Comparison of ENCODE assay signal across 11 mouse cellular contexts in the genomic region with DNA sequence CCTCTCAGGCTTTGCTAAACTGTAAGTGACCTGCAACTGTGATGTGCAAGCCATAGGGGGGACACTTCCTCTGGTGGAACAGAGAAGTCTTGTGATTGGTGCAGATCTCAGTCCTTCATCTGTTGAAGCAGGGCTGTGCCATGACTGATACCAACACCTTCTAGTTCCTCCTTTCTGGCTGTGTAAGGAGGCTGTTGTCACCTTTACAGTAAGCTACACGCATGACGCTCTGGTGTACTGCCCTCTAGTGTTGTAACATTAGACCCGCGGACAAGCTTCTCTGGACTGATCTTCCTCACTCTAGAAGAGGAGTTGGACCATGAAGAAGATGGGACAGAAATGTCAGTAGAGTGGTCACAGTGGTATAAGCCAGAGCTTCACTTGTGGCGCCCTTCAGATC. TPM values are rescaled to one million over a fixed set of nuclear protein-coding genes. Genes with fewer than 3 reads are reported as not detected.
DNase-seq lines count a peak whose midpoint lies in the region; ATAC-seq and TF ChIP-seq lines count a peak whose summit lies in the region.
"Had no signal": no experiment of that assay in that cellular context is flagged by ENCODE, and none has a peak within 500 bp of the region (broad histone marks: within the 10 kb centered on the region; RNA-seq: fewer than 3 reads in every experiment).

No protein-coding gene starts in this region.

- no peak overlapping the region for H3K4me3 ChIP-seq in lung, embryonic 14.5 days (ENCODE audit: low read depth, low read length)
- no peak overlapping the region for H3K4me3 ChIP-seq in kidney, postnatal 0 days (replicated peaks; ENCODE audit: low read depth, low read length)
- H3K4me3 ChIP-seq: embryonic facial prominence, embryonic 12.5 days; hindbrain, embryonic 10.5 days; megakaryocyte, embryonic 14.5 days had no signal

- 43% methylated on average over 5 of the region's 5 CpGs for WGBS in lung, embryonic 14.5 days
- 59% methylated on average over 5 of the region's 5 CpGs for WGBS in kidney, postnatal 0 days

- H3K9ac ChIP-seq in lung, embryonic 14.5 days: no peak overlapping the region
- no peak overlapping the region for H3K9ac ChIP-seq in kidney, postnatal 0 days (ENCODE audit: low read depth, low read length)
- H3K9ac ChIP-seq: embryonic facial prominence, embryonic 12.5 days had no signal

- no peak overlapping the region for H3K4me2 ChIP-seq in lung, embryonic 14.5 days
- no peak overlapping the region for H3K4me2 ChIP-seq in kidney, postnatal 0 days (ENCODE audit: low read length)
- H3K4me2 ChIP-seq: embryonic facial prominence, embryonic 12.5 days had no signal

- peak; percentile 14 for DNase-seq in adrenal gland, adult 2 months
- no peak for DNase-seq in adrenal gland, adult 8-10 months
- peak; percentile 45 for DNase-seq in lung, embryonic 14.5 days
- no peak for DNase-seq in lung, postnatal 4 days
- DNase-seq in kidney, postnatal 0 days (ENCODE audit: low spot score): peak; percentile 28
- peak; percentile 64 for DNase-seq in splenic B cell, adult 2 months (ENCODE audit: low read depth, low spot score)
- DNase-seq in layer of hippocampus, postnatal 36 days: no peak
- DNase-seq in layer of hippocampus, adult 8-10 months (ENCODE audit: low spot score in 2 of 2): no peak

- TF ChIP-seq CTCF in lung, embryonic 14.5 days (IDR thresholded peaks at IDR 0.05; ENCODE audit: low read depth): peak; percentile 47
- TF ChIP-seq CTCF in kidney, postnatal 0 days (IDR thresholded peaks at IDR 0.05; ENCODE audit: low read depth): peak; percentile 65

- ATAC-seq in lung, embryonic 14.5 days (ENCODE audit: insufficient read depth): no peak
- ATAC-seq in kidney, postnatal 0 days (replicated peaks; ENCODE audit: low FRiP score, low read depth): no peak

- H3K36me3 ChIP-seq in lung, embryonic 14.5 days (ENCODE audit: insufficient read depth): no peaks in the 10 kb centered on the region
- H3K36me3 ChIP-seq in kidney, postnatal 0 days (ENCODE audit: insufficient read depth, low read length): no peaks in the 10 kb centered on the region
- H3K36me3 ChIP-seq in splenic B cell, adult 2 months (ENCODE audit: control insufficient read depth, insufficient read depth, low read length, poor library complexity, severe bottlenecking): no peaks in the 10 kb centered on the region
- H3K36me3 ChIP-seq: embryonic facial prominence, embryonic 12.5 days; hindbrain, embryonic 10.5 days had no signal

- no peaks in the 10 kb centered on the region for H3K27me3 ChIP-seq in lung, embryonic 14.5 days (ENCODE audit: insufficient read depth, low read length)
- no peaks in the 10 kb centered on the region for H3K27me3 ChIP-seq in kidney, postnatal 0 days (ENCODE audit: insufficient read depth, low read length)
- no peaks in the 10 kb centered on the region for H3K27me3 ChIP-seq in splenic B cell, adult 2 months (ENCODE audit: control insufficient read depth, insufficient read depth, low read length, poor library complexity, severe bottlenecking)
- H3K27me3 ChIP-seq: embryonic facial prominence, embryonic 12.5 days; megakaryocyte, embryonic 14.5 days had no signal

- no peaks in the 10 kb centered on the region for H3K4me1 ChIP-seq in lung, embryonic 14.5 days (ENCODE audit: insufficient read depth)
- no peaks in the 10 kb centered on the region for H3K4me1 ChIP-seq in kidney, postnatal 0 days (replicated peaks; ENCODE audit: insufficient read depth, low read length)
- H3K4me1 ChIP-seq: embryonic facial prominence, embryonic 12.5 days; megakaryocyte, embryonic 14.5 days had no signal

- H3K27ac ChIP-seq in lung, embryonic 14.5 days (ENCODE audit: low read depth): no peak overlapping the region
- no peak overlapping the region for H3K27ac ChIP-seq in kidney, postnatal 0 days
- H3K27ac ChIP-seq: embryonic facial prominence, embryonic 12.5 days; hindbrain, embryonic 10.5 days had no signal

- no peaks in the 10 kb centered on the region for H3K9me3 ChIP-seq in lung, embryonic 14.5 days (ENCODE audit: low read depth, low read length)
- H3K9me3 ChIP-seq in kidney, postnatal 0 days (replicated peaks; ENCODE audit: low read length): no peaks in the 10 kb centered on the region

RNA-seq across cellular contexts. Expression of gene Cmc1, which starts 18.6 kb away (rescaled TPM):
- 10 to 100 TPM; 27.2 to 32.6 TPM for total RNA-seq in adrenal gland, adult 2 months (2021)
- polyA plus RNA-seq in adrenal gland, adult 2 months (2012; rRNA removed): 1.4 and 1.9 TPM in 2 replicates
- 10 to 100 TPM; 25.0 to 29.6 (median 26.9) TPM for total RNA-seq in adrenal gland, adult 8-10 months (2022)
- 44.8 and 49.6 TPM in 2 replicates for polyA plus RNA-seq in lung, embryonic 14.5 days (2014; fragmentation: Nextera tagmentation; extraction: Ambion mirVana)
- 82.1 and 91.6 TPM in 2 replicates for polyA plus RNA-seq in kidney, postnatal 0 days (2015; fragmentation: Nextera tagmentation; extraction: Ambion mirVana)
- 10 to 100 TPM; 12.0 to 13.0 TPM for total RNA-seq in layer of hippocampus, postnatal 36 days (2021)
- total RNA-seq in layer of hippocampus, adult 8-10 months (2022): 10 to 100 TPM in 3 of 4 experiments, 1 to 10 TPM in 1; 9.9 to 13.8 (median 13.3) TPM

Comparison
In these comparisons a context has a peak if more than half of its experiments do, and no peak if none do; other contexts are left out.
1. DNase-seq: peak in adrenal gland, adult 2 months (single experiment), lung, embryonic 14.5 days (single experiment), kidney, postnatal 0 days (single experiment) and splenic B cell, adult 2 months (single experiment); none in adrenal gland, adult 8-10 months (single experiment), lung, postnatal 4 days (0 of 2), layer of hippocampus, postnatal 36 days (0 of 2) and layer of hippocampus, adult 8-10 months (0 of 2).